Mouse (Mus musculus): ENCODE data around the gene Spty2d1.
A peak's percentile ranks its signal among the peaks of the same experiment; 100 is the strongest.
"Not testable (repeated sequence)": the region's sequence is repeated elsewhere in the genome, so short reads cannot be mapped to it uniquely, and the experiment has no call there.

The Spty2d1 gene

DNA sequence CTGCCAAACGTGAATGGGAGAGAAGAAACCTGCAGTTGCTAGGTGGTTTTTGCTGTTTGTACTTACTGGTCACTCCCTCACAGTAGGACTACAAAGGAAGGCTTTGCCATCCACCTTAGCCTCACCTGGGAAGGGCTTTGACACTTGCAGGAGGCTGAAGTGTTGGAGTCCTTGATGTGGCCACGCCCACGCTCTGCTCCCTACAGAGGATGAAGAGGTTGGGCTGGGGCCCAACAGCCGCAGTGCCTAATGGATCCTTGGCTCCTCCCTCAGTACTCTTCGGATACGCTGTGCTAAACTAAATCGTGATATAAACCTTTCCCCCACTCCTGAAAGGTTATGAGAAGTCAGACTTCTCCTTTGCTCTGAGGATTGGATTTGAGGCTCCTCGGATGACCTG is 12.7 kb upstream of the Spty2d1 start:
- no peak for DNase-seq (ENCODE audit: low spot score)

DNA sequence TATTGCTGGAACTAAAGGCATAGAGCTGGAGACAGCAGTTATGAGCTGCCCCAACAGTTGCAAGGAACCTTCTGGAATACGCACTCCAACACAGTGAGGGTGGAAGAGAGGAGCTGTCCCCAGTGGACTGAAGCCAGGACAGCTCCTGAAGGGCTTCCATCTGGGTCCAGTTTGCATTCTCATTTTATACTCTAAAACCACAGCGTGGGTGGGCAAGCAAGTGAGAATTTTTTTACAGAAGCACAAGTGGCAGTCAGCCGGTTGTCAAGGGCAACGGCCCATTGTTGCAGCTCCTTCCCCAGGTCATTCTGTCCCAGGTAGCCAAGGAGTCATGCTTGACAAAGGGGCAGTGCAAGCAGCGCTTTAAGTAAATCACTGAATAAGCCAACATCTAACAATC is 11.4 kb upstream of the Spty2d1 start:
- DNase-seq (ENCODE audit: low spot score): no peak

DNA sequence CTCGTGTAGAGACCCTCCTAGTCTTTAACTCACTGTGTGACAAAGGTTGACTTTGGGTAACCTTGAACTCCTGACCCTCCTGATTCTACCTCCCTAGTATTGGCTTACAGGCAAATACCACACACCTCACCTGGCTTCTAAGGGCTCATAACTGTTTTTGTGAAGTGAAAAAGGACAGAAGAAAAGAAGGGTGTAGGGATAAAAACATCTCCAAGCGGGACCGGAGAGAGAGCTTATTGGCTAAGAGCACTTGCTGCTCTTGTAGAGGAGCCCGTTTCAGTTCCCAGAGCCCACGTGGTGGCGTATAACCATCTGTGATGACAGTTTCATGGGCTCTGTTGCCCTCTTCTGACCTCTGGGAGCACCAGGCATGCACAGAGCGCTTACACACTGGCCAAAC is 8.9 kb upstream of the Spty2d1 start:
- DNase-seq (ENCODE audit: low spot score): no peak

DNA sequence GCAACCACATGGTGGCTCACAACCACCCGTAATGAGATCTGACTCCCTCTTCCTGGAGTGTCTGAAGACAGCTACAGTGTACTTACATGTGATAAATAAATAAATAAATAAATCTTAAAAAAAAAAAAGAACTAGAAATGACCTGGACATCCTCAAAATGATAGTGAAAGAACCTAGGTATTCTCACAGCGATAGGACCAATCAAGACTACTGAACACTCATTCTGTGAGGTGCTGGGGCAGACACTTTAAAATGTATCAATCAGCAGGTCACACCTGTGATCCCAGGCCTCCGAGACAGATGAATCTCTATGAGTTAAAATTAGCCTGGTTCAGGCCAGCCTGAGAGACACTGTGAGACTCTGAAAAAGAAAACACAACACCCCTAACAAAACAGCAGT is 8.4 kb upstream of the Spty2d1 start:
- DNase-seq (ENCODE audit: low spot score): no peak

DNA sequence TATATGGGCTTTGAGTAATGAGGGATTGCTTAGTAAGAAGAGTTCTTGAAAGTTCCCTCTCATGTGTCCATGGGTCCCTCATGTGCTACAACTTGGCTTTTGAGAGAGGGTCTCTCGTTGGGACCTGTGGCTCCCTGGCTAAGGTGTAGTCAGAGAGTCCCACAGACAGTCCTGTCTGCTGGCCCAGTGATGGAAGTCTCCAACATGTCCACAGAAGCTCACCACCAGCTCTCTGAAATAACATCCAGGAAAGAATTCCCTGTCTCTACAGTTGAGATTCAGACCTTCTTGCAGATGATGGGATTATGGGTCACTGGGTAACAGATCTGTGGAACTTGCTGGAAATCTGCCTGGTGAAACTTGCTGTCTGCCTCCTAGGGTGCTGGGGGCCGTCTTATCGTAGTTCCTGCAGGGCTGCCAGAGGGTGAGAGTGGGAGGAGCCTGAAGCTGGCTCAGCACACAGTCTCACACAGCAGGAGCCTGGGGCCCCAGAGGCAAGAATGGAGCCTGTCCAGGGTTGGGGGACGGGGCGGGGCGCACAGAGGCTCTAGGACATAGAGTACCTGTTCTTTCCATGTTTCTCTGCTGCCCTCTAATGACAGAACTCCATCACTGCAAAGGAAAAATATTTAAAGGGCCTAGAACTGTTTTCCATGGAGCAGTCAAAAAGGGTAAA is 7.3 kb upstream of the Spty2d1 start:
- peak; percentile 85 for DNase-seq (ENCODE audit: low spot score)

DNA sequence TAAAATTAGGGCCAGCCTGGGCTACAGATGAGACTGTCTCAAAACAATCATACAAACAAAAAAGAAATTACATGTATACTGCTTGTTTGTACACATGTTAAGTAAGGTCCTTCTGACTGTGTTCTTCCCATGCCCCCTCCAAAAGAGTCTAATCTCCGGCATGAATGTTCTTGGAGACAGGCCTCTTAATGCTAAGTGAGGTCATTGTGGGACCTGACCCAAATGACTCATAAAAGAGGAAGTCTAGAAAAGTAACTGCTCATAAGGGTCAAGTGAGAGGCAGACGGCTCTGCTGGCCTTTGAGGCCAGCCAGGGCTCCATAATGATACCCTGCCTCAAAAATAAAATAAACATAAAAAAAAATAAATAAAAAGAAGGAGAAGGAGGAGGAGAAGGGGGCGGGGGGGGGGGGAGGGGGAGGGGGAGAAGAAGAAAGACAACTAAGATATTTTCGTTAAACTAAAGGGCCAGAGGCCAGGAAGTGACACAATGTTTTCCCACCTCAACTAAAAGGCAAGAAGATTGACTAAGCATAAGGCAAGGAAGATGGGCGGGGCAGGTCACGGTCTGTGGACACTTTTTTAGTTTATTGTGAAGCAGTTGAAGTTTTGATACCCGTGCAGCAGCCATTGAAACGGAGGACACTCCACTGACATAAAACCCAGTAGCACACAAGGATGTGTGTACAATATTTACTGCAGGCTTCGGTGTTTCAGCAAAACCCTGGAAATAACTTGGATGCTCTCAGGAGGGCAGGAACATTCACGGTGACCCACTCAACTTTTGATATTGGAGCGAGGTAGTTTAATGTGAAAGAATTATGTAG is 6.6 kb upstream of the Spty2d1 start:
- DNase-seq (ENCODE audit: low spot score): no peak

DNA sequence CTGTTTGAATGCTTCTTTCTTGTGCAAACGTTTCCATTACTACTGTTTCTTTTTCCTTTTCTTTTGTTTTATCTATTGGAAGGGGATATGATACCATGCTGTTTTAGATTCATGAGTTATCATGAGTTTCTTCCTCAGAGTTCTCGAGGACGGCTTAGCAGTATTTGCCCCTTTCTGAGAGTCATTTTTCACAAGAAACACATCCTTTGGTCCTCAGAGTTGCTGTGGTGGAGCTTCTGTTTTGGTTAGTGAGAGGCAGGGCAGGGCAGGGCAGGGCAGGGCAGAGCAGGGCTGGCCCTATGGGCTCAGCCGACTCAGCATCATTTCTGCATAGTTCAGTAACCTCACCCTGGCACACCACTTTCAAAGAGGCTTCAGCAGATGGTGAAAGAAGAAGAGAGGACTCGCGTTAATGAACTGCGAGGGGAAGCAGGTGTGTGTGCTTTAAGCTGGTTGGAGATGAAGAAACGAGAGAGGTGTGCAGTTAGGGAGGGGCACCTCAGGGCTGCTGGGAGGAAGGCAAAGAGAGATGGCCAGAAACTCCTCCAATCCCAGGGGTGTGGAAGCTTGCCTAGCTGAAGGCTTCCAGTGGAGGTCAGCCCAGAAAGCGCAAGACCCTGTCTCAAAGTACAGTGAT is 5.0 kb upstream of the Spty2d1 start:
- no peak for DNase-seq (ENCODE audit: low spot score)

DNA sequence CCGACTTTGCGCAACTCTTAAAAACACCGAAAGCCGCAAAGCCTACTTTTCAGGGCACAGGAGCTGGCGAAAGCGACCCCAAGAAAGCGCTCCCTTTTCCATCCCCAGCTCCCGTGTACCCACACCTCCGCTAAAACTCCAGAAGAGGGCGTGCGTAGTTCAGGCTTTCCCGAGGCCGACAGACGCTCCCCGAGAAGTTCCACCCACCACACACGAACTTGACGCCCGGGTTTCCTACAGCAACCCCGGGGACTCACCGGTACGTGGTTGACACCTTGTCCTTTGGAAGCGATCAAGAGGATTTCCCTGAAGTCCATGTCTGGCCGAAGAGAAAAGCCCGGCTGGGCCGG is 418 bp downstream of the Spty2d1 start:
- no peak for DNase-seq (ENCODE audit: low spot score)

DNA sequence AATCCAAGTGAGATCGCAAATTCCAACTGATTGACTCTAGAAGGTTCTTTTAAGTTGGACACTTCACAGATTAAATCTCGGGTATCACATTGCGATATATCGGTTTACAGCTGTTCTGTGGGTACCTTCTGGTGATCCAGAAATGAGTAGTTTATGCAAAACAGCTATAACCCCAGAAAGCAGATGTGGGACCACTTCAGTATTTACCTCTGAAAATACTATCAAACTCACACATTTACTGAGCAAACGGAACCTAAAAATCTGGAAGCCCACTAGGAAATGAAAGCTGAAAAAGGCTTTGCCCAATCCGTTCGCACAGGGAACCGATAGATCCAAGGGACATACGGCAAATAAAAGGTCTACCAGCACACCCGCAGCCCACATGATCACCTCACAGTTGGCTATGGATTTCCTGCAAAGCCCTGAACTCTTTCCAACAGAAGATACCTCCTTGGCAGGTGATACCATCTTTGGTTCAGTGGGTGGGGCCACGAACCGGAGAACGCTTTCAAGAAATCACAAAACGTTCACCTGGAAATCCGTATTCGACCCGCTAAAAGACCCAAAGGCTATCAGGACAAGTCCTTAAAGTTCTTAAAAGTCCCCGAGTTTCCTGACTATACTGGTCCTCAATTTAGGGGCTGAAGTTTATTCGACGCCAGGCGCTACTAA is 966 bp downstream of the Spty2d1 start:
- DNase-seq (ENCODE audit: low spot score): no peak

DNA sequence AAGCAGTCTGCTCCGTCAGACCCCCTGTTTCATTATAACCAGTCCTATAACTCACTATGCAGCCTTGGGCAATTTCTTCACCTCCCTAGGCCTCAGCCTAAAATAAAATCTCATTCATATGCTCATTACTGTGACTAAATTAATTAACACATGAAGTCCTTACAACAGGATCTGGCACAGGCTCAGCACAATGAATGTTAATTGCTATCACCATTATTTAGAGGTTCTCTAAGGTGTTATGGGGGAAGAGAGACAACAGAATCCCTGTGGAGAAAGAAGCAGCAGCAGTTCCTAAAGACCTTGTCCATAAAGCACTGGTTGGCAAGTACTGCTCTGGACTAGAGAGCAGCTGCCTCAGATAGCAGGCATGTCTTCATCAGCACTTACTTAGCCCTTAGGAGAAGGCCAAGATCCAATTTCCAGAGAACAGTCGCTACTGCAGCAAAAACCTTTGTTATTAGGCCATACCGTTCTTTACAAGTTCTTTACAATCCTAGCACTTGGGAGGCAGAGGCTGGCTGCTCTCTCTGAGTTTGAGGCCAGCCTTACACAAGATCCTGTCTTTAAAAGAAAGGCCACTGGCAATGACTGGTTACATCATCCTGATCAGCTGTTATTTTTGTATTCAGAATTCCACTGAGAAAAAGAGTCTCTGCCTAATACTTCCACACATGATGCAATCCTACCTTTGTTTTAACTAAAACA is 4.6 kb downstream of the Spty2d1 start:
- no peak for DNase-seq (ENCODE audit: low spot score)

DNA sequence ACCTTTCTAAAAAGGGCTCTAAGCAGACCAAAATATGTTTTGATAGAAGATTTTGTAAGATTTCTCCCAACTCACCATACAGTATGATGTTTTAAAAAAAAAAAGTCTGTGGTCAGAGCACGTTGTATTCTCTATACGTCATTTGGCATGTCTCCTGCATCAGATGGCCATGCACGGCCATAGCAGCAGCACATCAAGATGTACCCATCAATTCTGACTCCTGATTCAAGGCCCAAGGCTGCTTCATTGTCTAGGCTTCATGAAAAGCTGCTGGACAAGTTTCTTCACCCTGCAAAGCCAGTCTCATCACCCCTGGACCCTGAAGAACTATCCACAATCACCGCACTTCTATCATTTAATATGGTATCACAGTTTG is 6.3 kb downstream of the Spty2d1 start:
- DNase-seq (ENCODE audit: low spot score): no peak

DNA sequence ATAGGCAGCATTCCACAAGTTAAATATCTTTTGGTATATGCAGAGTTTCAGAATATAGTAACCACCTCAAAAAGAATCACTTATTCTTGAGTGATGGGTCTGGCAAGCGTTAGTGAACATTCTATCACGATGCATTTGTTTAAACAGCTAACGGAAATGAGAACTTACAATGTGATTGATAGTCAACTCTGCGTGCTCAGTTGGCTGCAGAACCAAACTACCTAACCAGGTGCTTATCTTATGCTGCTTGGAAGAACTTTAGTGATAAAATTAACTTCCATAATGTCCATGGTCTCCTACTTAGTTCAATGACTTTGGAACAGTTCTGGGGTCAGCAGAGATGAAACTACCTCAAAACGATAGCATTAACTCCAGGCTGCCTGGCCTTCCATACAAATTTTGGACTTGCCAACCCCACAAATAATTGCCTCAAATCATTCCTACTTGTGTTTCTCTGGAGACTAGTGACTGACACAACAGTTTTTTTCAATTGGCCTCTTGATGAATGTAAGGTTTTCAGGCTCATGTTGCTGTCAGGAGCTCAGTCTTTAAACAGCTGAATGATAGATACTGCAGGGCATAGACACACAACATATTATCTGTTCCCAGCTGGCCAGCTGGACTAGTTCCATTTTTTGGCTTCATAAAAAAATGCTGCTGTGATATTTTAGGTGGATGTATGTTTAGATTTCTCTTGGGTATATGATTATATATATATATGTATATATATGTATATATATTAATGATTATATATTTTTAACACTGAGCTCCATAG is 6.9 kb downstream of the Spty2d1 start:
- DNase-seq (ENCODE audit: low spot score): no peak

DNA sequence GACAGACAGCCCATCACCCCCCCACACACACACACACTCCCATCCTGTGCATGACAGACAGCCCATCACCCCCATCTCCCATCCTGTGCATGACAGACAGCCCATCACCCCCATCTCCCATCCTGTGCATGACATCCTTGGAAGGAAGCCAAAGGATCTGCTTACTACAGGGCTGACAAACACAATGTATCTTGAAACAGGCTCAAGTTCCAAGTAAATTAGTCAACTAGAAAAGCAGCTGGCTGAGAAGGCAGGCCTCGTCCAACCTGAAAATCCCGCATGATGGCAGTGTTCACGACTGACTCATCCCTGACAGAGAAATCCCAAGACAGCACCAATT is 7.6 kb downstream of the Spty2d1 start:
- no peak for DNase-seq (ENCODE audit: low spot score)

DNA sequence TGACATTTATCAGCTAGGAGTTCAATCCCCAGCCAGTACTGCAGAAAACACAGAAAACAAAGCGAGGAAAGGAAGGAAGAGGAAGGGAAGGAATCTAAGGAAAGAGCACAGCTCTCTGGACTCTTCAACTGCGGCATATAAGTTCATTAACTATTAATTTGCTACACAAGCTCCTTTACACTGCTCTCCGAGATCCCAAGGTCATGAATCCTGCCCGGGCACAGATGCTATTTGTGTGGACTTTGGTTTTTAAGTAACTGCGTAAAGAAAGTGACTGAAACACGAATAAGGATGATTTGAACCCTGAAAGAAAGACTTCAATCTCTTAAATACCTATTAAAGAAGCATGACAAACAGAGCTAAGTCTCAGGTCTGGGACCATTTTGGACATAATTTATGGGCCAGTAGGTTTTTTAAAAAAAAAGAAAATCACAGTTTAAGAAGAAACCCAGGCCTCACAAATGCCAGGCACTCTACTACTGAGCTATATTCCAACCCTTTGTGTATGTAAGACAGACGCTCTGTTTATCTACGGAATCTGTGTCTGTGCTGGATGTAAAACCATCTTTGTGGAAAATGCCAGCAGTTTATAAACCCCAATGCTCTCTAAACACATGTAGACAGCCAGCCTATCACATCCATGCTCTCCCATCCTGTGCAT is 8.1 kb downstream of the Spty2d1 start:
- DNase-seq (ENCODE audit: low spot score): no peak

DNA sequence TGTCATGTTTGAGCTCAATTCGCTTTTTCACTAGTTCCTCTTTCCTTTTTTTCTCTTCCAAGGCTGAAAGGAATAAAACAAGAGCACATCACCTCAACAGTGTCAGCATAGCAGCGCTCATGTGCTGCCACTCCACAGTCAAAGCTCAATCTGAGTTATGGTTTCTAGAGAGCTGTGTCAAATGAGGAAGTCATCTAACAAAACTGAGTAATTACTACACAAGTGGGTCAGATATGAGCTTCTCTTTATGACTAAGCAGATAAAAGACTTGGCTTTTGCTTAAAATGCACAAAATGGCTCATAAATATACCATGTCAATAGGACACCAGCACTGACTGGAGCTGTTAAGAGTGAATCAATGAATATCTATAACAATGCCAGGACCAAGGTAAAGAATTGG is 9.3 kb downstream of the Spty2d1 start:
- DNase-seq (ENCODE audit: low spot score): no peak

DNA sequence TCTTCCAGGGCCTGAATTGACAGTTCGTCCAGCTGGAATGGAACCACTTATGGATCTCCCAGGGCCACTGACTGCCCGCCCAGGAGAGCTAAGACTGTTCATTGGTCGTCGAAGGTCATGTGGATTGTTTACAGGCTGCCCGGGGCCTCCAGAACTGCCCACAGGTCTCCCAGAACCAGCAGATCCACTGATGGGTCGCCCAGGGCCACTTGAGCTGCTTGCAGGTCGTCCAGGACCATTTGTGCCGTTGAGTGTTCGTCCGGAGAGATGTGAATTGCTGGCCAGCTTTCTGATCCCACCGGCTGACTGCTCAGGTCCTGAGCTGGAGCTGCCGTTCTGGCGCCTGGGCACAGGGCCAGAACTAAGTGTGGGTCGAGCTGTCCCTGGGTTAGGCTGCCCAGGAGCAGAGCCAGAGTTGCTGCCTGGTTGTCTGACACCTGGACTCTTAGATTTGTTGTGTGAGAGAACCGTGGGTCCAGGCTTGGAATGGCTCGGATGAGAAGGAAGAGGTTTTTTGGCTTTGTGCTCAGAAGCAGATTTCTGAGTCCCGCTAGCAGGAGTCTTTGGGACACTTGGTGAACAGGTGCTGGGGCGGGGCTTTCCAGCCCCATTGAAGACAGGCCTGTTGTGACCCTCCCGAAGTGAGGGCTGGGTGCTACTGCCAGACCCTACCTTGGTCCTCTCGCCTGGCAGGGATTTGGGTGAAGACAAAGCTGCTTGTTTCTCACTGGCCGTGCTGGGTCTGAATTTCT is 10.4 kb downstream of the Spty2d1 start:
- DNase-seq (ENCODE audit: low spot score): no peak

DNA sequence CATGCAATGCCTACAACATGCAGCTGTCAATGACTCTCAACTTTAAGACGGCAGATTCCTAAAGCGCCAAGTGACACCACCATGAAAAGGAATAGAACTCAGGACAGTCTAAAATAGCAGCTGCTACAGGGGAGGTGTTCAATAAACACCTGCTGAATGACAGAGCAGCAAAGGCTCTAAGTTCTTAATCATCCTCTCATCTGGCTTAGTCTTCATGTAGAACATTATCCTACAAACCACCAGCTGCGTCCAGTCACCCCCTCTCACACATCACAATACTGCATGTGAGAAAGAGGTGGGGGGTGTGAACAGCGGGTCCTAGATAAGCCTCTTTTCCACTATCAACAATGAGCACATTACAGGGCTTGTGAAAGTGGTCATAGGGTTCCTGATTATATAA is 11.2 kb downstream of the Spty2d1 start:
- no peak for DNase-seq (ENCODE audit: low spot score)

DNA sequence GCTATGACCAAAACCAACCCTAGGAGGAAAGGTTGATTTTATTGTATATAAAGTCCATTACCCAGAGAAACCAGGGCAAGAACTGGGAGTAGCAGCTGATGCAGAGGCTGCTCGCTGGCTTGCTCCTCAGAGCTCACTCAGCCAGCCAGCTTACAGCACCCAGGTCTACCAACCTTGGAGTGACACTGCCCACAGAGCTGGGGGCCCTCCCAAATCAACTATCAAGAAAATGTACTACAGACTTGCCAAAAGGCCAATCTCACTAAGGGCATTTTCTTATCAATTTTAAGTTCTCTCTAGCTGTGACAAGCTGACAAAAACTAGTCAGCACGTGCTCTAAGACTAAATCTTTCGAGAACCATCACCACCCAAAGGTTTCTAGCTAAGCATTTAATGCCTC is 12.7 kb downstream of the Spty2d1 start:
- DNase-seq (ENCODE audit: low spot score): no peak

DNA sequence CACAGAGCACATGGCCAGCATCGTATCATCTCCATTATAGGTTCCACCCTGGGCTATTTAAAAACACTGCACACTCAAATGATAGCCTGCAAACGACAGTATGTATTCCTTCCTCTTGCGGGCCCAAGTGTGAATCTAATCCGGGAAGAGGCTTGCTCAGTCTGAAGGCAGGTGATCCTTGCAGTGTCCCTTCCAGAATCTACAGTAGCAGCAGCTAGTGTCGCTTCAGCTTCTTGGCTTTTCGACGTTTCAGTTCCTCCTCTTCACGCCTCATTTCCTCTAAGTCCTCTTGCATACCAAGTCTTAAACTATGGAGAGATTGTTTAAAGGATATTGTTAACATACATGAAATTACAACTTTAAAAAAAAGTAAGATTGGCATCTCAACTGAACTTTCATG is 15.1 kb downstream of the Spty2d1 start:
- no peak for DNase-seq (ENCODE audit: low spot score)

DNA sequence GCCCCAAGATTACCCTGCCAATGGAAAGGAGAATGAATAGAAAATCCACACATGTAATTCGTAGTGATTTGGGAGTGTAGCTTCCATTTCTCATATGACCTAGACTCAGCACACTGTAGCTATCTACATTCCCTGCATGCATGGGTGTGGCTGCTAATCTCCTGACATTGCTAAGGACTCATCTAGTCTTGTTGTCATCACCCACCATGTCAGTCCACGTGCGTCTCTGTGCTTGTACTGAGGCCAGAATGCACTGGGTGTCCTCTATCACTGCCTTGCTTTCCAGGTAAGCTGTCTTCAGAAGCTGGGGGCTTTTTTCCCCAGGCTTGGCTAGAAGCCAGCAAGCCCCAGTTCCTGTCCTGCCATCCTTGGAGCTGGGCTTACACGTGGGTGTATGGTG is 18.8 kb downstream of the Spty2d1 start:
- not testable (repeated sequence) for DNase-seq (ENCODE audit: low spot score)
